Mouse (Mus musculus) ES-Bruce4 (cell line): Measurements from ENCODE around the gene Otop2.

Experiments
- CTCF ChIP-seq: IDR thresholded peaks from one replicate; pipeline ENCODE4 v1.8.1; 2011; ENCODE audit warnings: low read depth, low read length
- EP300 ChIP-seq: IDR thresholded peaks from 2 replicates; pipeline ENCODE4 v1.6.1; 2011; ENCODE audit warnings: low read depth, low read length; ENCODE audit not compliant: insufficient read depth

DNA sequence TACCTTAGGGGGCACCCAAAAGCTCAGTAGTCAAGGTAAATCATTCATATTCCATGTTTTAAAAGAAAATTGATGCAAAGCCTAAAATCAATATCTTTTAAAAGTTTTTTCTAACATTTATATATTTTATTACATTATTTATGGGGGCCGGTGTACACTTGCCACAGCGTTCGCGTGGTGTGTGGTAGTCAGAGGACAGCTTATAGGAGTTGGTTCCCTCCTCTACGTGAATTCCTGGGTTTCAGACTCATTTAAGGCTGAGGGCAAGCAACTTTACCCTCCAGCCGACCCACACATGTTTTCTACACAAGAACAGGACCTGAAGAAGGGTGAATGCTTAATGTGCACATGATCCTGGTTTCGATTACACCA lies 29.4 kb upstream of the Otop2 start:
- TF ChIP-seq CTCF: no peak
- no peak for TF ChIP-seq EP300
